Mouse (Mus musculus) right cerebral cortex, adult 18-20 months (tissue): ENCODE results near the gene Zbtb39.
"Not testable (repeated sequence)": the region's sequence is repeated elsewhere in the genome, so short reads cannot be mapped to it uniquely, and the experiment has no call there.

Experiments
- DNase-seq: peaks from one replicate; pipeline ENCODE4 v3.0.0; 2022; ENCODE audit warnings: mixed read lengths

Gene Zbtb39

DNA sequence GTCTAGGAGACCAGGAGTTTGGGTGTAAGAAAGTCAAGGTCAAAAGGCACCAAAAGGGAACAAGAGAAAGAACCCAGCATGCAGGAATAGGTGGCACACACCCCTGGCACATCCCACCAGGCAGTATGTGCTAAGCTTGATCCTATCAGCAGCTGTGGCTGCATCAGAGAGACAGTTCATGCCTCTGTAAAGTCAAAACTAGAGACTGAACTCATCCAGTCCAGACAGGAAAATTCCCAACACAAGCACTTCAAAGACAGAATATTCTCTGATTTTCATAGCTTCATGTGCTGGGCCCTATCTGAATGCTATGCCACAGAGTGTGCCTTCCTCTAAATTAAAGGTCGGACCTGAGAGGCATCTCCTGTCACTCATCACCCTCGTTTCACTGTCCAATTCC is 1.8 kb upstream of the Zbtb39 start:
- no peak for DNase-seq

- DNase-seq = no peak
Observed at GRCm38 (mm10) chr10:127738151-127738882, 1.0 kb upstream of the Zbtb39 start.

GRCm38 (mm10) chr10:127739661-127740161 is 373 bp downstream of the Zbtb39 start:
- peak; percentile 29 for DNase-seq

DNA sequence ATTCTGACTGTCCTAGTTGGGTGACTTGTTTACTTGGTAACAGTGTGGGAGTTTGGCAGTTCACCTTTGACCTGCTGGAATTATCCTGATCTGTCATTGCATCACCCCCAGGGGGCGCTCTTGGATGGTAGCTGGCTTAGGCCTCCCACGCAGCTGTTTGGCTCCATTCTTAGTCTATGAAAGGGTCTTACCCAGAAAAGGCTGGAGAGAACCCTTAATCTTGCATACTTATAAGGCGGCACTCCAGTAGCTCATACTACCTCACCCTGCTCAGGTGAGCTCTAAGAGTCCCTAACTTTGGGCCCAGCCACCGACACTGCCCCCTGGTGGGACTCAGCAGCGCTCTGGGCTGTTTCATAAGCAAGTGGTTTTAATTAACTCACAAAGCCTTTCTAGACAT is 5.3 kb downstream of the Zbtb39 start:
- no peak for DNase-seq

- no peak for DNase-seq
Observed at GRCm38 (mm10) chr10:127745886-127746285, 6.5 kb downstream of the Zbtb39 start.

DNA sequence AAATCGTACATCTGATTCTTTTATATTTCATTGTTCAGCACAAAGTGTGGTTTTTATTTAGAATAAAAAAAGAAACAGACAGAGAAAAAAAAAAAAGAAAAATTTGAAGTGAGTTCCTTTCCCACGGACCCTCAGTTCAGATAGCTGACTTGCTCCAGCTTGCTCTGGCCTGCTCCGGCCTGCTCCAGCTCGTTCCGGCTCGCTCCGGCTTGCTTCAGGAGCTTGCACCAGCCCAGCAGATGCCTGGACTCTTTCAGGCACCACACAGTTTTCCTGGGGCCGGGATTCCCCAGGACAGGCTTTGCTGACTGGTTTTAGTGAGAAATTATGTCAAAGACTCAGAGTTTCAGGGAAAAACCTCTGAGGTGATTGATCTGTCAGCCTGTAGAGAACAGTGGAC is 7.9 kb downstream of the Zbtb39 start:
- no peak for DNase-seq

GRCm38 (mm10) chr10:127748847-127749612 is 9.7 kb downstream of the Zbtb39 start:
- DNase-seq = no peak

- DNase-seq = no peak
Observed at GRCm38 (mm10) chr10:127750136-127750777, 10.9 kb downstream of the Zbtb39 start.

GRCm38 (mm10) chr10:127751548-127751947 is 12.2 kb downstream of the Zbtb39 start, which contains the start of gene Gpr182:
Gene Gpr182 (minus strand): TSS chr10:127751732.
- DNase-seq = no peak

- no peak for DNase-seq
Observed at GRCm38 (mm10) chr10:127754566-127755166, 15.3 kb downstream of the Zbtb39 start.

DNA sequence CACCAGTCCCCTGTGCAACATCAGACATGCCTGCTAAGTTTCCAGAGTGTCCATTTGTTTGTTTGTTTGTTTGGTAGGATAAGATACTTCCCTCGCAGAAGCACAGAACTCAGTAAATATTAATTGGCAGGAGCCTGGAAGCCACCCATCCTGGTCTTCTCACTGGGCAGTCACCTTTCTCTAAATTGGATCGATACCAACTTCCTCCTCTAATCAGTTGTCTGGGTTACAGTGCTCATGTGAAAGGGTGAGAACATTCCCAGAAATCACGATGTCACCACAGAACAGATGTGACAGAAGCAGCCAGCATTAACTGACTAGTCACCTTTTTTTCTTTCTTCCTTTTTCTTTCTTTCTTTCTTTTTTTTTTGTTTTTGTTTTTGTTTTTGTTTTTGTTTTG is 15.9 kb downstream of the Zbtb39 start:
- no peak for DNase-seq

GRCm38 (mm10) chr10:127755770-127756468 is 16.6 kb downstream of the Zbtb39 start:
- DNase-seq = no peak

- no peak for DNase-seq
Observed at GRCm38 (mm10) chr10:127759181-127760110, 20.1 kb downstream of the Zbtb39 start, which contains the start of the genes Rdh1 and Rdh16f1. Gene Rdh1 (plus strand): TSS chr10:127759721. Gene Rdh16f1 (plus strand): TSS chr10:127759787.

DNA sequence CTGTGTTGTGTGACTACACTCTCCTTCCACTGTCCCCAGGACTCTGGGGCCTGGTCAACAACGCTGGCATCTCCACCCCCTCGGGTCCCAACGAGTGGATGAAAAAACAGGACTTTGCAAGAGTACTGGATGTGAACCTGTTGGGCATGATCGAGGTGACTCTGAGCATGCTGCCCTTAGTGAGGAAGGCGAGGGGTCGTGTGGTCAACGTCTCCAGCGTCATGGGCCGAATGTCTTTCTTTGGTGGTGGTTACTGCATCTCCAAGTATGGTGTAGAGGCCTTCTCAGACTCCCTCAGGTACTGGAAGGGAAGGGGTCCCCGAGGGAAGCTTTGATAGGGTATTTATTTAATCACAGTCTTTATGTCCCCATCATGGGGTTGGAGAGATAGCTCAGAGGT is 23.6 kb downstream of the Zbtb39 start:
- DNase-seq = not testable (repeated sequence)

GRCm38 (mm10) chr10:127763914-127764680 is 24.8 kb downstream of the Zbtb39 start:
- no peak for DNase-seq

- DNase-seq = no peak
Observed at GRCm38 (mm10) chr10:127766564-127766963, 27.2 kb downstream of the Zbtb39 start.

- DNase-seq = no peak
Observed at GRCm38 (mm10) chr10:127776011-127776410, 36.7 kb downstream of the Zbtb39 start, which contains the start of gene Rdh9. Gene Rdh9 (plus strand): TSS chr10:127776386.

GRCm38 (mm10) chr10:127782321-127782720 is 43.0 kb downstream of the Zbtb39 start:
- not testable (repeated sequence) for DNase-seq

- DNase-seq = not testable (repeated sequence)
Observed at GRCm38 (mm10) chr10:127785411-127785810, 46.1 kb downstream of the Zbtb39 start.
